Mouse (Mus musculus) gastrocnemius, adult 2 months (tissue): ENCODE results near the gene Qrich2. TPM values are rescaled to one million over a fixed set of nuclear protein-coding genes. Genes with fewer than 3 reads are reported as not detected.
"Not testable (repeated sequence)": the region's sequence is repeated elsewhere in the genome, so short reads cannot be mapped to it uniquely, and the experiment has no call there.

Source experiments
- DNase-seq: peaks from one replicate; pipeline ENCODE4 v3.0.0; 2022
- H3K27ac ChIP-seq: fragments of 200-600 bp; 2 replicates; pipeline ENCODE4 v1.8.1; 2022; ENCODE audit warnings: mild to moderate bottlenecking
- H3K4me3 ChIP-seq: fragments of 200-600 bp; 2 replicates; pipeline ENCODE4 v1.8.1; 2022; ENCODE audit warnings: mild to moderate bottlenecking, moderate library complexity
- CTCF ChIP-seq: fragments of 200-600 bp; IDR thresholded peaks from 2 replicates; pipeline ENCODE4 v1.8.1; 2022; ENCODE audit warnings: antibody characterized with exemption, mild to moderate bottlenecking, moderate library complexity
- intact Hi-C: fragments of 180-260 bp; cut with DNase I; formaldehyde crosslinking; loops from one replicate; pipeline ENCODE4 v1.15.1; 2025
- total RNA-seq, 2 experiments: library from RNA; stranded (reverse); gene quantifications; 2 replicates each; pipeline ENCODE4 v1.2.3; 2021

Qrich2 gene
- total RNA-seq, 2 experiments from 2014 or later: 0.06 TPM; not detected in 1

DNA sequence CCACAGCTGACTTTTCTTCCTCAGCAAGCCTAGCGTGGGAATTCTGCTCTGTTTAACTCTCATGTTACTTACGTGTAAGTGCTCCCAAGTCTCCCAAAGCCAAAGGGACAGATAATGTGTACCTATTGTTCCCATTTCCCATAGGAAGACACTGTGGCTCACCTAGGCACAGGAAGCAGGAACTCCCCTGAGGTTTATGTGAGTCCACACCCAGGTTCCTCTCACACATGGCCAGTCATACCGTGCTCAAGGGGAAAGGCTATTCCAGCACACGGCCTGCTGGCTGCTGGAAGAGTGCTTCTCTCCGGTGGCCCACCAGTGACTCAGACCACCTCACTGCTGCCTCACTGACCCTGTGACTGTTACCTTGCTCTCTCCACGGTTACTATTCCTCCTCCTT lies 44.9 kb downstream of the Qrich2 start:
- TF ChIP-seq CTCF: no peak
- no peak for DNase-seq
- intact Hi-C loops: no loop called here
- no peak overlapping the region for H3K4me3 ChIP-seq
- no peak overlapping the region for H3K27ac ChIP-seq

DNA sequence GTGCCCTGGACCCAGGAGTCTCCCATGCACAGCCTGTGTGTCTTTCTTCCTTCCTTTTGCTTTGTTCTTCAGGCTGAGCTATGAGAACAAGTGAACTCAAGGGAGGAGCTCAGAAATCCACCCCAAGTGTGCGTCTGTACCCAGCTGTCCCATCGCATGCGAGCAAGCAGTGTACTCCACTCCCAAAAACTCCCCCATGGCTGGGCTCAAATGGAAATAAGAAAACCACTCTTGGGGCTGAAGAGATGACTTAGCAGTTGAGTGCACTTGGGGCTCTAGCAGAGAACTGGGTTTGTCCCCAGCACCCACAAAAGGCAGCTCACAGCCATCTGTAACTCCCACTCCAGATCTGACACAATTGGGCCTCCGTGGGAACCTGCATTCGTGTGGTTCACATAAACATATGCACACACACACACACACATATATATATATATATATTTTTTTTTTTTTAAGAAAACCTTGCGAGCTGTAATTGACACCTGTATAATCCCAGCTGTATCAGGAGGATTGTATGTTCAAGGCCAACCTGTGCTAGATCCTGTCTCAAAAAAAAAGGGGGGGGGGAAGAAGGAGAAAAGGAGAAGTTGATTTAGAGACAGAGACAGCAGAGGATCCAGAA lies 47.1 kb downstream of the Qrich2 start:
- TF ChIP-seq CTCF: no peak
- Histone ChIP-seq H3K27ac (peak overlapping the region; percentile 61), H3K4me3 (no peak overlapping the region)
- DNase-seq: no peak
- intact Hi-C loops: no loop called here

DNA sequence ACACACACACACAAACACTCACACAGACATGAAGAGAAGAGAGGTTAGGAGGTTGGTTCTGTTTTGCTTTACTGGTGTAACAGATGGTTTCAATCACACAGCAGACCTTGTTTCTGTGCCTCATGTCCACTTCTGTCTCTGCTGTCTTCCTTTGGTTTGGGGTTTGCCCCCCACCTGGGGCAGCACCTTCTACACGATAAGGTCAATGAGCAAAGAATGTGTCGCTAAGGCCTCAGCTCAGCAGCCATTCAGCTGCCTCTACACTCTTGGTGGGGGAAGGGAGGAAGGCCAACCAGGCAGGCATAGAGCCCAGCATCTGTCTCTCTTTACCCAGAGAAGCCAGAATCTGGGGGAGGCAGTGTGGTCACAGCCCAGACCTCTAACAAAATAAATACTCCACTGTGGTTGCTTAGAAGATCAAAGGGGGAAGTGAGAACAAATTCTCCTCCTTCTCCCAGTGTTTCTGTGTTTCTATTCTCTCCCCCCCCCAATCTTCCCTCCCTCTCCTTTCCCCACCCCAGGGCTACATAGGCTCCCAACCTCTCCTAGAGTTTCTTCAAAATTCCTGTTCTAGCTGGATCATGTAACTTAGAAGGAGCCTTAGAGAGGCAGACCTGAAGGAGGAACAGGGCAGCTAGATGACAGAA lies 47.7 kb downstream of the Qrich2 start:
- no peak overlapping the region for H3K4me3 ChIP-seq
- no peak for TF ChIP-seq CTCF
- intact Hi-C loops: no loop called here
- peak; percentile 38 for DNase-seq
- H3K27ac ChIP-seq: peak overlapping the region; percentile 61

DNA sequence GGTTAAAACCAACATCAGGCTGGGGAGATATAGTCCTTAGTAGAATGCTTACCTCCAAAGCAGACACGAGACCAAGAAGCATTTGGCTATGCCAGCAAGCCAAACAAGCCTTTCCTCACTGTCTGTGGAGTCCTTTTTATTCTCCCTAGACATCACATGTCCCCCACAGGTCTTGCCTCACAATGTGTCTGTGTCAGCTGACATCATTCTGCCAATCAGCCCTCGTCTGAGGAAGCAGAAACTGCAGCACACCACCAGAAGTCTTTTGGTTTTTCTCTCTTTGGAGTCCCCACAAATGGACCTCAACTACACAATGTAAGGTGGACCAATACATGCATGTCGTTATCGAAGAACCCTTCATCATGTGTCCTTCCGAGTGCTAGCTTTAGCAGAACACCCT lies 49.0 kb downstream of the Qrich2 start:
- intact Hi-C loops: no loop called here
- no peak for TF ChIP-seq CTCF
- H3K4me3 ChIP-seq: no peak overlapping the region
- H3K27ac ChIP-seq: peak overlapping the region; percentile 76
- no peak for DNase-seq

DNA sequence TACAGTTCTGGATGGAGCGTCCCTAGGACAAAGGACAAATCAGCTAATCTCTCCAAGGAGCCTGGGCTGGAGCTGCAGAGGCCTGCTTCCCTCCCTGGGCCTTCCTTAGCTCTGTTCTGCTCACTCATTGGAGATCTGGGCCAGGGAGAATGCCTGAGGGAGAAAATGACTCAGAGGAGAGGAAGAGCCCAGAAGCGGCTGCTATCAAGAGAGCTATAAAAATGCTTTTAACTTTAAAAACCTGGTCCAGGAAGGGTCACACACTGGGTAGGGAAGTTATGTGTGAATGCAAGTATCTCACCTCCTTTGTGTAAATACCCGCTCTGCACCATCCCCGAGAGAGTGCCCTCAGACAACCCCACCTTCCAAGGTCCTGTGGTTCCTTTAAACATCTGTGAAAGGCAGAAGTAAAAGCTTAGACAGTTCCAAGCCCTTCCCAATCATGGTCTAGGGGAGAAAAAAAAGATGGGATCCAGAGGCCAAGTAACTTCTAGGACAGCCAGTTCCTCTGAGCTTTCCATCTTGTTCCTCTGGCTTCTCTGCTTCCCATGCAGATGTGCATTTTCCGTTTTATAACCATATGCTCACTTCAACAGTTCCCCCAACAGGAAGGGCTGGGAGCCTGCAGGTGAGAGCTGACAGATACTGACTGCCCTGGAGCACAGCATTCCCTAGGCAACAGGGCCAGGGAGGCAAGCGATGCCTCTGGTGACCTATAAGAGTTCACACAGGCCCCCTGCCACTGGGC lies 49.7 kb downstream of the Qrich2 start:
- intact Hi-C loops: no loop called here
- Histone ChIP-seq H3K4me3 (no peak overlapping the region), H3K27ac (peak overlapping the region; percentile 76)
- TF ChIP-seq CTCF: no peak
- peak; percentile 61 for DNase-seq

DNA sequence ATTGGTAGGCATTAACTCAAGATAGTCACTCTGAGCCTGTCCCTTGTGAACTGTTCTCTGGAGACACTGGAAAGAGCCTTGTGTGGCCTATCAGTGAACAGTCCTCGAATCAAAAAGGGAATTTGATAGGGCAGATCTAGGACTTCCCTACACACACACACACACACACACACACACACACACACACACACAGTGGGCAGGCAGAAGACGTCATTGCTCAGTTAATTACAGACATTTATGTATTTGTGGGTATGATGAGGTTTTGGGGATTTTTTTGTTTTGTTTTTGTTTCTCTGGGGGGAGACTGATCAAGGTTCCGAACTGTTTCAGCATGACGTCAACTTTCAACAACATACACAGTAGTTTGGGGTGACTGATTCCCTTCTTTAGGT lies 52.4 kb downstream of the Qrich2 start:
- DNase-seq: no peak
- TF ChIP-seq CTCF: no peak
- intact Hi-C loops: loop anchor here (2.0 kb wide), 1 partner anchor 17 kb away; no protein-coding TSS in a partner anchor
- Histone ChIP-seq H3K4me3 (peak overlapping the region; percentile 88), H3K27ac (peak overlapping the region; percentile 88)

DNA sequence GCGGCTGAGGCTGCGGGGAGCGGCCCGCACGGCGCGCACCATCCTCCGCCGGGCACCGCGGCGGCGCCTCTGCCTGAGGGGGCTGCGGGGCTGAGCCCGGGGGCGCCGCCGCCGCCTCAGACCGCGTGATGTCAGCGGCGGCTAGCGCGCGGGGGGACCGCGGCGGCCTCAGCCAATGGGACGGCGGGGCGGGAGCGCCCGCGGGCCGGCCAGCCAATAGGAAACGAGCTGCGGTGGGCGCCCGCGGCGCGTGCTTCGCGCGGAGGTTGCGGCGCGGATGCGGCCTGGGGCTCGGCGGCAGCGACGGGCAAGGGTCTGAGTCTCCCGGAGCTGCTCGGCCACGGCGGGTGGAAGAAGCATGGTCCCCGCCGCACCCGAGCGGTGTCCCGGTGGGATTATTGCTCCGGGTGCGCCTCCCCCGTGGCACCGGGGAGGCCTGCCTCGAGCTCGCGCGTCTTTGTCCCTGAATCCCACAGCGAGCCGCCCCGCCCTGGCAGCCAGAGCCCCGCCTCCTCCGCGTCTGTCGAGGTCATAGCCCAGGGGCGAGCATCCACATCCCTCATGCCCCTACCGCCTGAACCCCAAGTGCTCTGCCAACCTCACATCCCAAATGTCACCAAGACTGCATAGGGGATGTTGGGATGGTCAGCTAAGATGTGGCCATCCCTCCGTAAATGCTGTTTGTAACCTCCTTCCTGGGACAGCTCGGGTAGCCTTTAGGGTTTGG lies 53.0 kb downstream of the Qrich2 start, which contains the start of gene Rnf157:
Gene Rnf157 (minus strand): TSS at position 129 of the 727 bp plus-strand sequence.
- intact Hi-C loops: no loop called here
- peak; percentile 93 for DNase-seq
- peak within 1 kb of the TSS; percentile 88 for H3K4me3 ChIP-seq
- peak within 1 kb of the TSS; percentile 88 for H3K27ac ChIP-seq
- no peak for TF ChIP-seq CTCF

DNA sequence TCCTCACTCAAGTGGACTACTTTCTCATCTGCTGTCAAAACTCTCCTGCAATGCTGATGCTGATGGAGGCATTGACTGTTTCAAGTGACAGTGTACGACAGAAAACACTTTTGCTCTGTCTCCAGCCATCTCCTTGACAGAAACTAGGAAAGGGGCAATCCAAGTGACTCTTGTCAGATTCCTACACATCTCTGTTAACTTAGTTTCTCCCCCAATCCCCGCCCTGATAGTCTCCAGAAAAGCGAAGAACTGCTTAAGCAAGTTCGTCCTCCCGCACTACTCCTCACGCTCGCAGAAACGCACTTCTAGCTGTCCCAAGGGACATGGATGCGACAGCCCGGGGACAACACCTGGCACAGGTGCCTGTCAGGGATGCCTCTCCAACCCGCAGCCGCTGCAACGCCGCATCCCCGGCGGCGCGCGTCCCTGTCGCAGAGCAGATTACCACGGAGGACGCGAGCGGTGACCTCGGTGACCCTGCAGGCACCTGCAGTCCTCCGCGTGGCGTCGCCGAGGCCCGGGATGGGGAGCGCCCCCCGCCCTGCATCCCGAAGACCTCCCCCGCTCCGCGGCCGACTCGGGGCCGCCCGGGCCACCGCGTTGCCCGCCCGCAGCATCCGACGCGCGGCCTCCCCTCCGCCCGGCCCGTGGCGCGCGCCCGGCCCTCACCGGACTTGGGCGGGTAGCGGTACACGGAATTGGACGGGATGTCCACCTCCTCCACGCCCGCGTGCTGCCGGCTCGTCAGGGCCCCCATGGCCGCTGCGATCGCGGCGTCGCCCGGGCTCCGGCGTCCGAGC lies 53.8 kb downstream of the Qrich2 start:
- intact Hi-C loops: no loop called here
- Histone ChIP-seq H3K4me3 (peak overlapping the region; percentile 88), H3K27ac (peak overlapping the region; percentile 88)
- no peak for TF ChIP-seq CTCF
- DNase-seq: peak; percentile 58

DNA sequence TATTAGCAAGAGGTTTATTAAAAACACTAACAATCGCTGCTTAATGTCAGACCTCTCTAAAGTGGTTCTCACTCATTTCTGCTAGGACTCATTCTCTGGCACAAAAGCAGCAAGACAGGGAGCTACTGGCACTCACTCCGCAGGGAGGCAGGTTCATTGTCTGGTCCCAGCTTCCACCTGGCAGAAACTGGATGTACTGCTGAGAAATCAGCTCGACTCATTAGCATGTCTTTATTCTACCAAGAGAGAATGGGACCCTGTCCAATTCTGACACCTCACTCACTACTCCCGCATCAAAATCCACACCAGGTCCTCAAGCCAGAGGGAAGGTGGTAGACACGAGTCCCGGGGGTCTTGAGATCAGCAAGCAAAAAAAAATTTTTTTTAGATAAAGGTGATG lies 54.5 kb downstream of the Qrich2 start:
- DNase-seq: no peak
- Histone ChIP-seq H3K27ac (no peak overlapping the region), H3K4me3 (peak overlapping the region; percentile 88; the same call in 1 of the 2 replicates)
- TF ChIP-seq CTCF: no peak
- intact Hi-C loops: no loop called here

DNA sequence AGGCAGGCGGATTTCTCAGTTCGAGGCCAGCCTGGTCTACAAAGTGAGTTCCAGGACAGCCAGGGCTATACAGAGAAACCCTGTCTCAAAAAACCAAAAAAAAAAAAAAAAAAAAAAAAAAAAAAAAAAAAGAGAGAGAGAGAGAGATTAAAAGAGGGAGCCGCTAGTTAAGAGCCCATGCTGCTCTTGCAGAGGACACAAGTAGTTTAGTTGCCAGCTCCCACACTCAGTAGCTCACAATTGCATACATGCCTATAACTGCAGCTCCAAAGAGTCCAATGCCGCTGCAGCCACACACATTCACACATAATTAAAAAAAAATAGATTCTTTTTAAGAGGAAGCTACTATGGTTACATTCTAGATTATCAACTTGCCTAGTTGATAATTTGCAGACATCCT lies 55.6 kb downstream of the Qrich2 start:
- DNase-seq, H3K4me3 ChIP-seq, H3K27ac ChIP-seq, intact Hi-C loops: not testable (repeated sequence)

DNA sequence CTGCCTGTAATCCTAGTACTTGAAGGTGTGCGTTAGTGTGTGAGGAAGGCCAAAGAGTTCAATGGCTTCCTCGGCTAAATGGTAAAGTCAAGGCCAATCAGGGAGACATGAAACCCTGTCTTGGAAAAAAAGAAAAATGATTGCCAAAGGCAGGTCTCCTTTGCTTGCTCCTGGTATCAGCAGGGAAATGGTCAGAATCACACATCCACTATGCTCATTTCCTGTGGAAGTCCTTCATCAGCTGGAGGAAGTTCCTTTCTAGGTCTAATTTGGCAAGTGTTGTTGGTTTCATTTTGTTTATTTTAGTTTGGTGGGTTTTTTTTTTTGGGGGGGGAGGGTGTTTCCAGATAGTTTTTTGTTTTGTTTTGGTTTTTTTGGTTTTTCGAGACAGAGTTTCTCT lies 57.0 kb downstream of the Qrich2 start:
- Histone ChIP-seq H3K27ac (no peak overlapping the region), H3K4me3 (no peak overlapping the region)
- TF ChIP-seq CTCF: no peak
- DNase-seq: no peak
- intact Hi-C loops: no loop called here

DNA sequence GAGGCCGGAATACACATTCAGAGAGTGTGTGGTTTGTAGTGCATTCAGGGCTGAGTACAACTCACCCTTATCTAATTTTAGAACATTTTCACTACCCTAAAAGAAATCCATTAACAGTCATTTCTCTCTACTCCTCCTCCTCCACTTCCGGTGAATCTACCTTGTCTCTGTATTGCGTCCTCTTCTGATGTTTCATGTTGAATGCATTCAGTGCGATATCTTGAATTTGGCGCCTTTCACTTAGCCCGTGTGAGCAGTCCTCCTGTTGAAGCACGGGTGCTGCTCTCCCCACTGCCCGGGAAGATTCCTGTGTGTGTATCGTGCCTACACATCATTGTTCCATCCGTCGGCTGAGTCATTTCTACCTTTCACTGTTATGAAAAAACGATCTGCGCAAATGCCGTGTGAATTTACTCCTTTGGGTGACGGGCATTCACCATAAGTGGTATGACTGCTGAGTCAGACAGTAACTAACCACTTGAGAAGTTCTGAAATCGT lies 59.8 kb downstream of the Qrich2 start:
- no peak overlapping the region for H3K4me3 ChIP-seq
- H3K27ac ChIP-seq: no peak overlapping the region
- intact Hi-C loops: no loop called here
- no peak for TF ChIP-seq CTCF
- no peak for DNase-seq
